Mouse (Mus musculus) ES-Bruce4 (cell line): ENCODE results near the gene Ackr2. TPM values are rescaled to one million over a fixed set of nuclear protein-coding genes. Genes with fewer than 3 reads are reported as not detected.

Source experiments
- H3K27ac ChIP-seq: 2 replicates; pipeline ENCODE4 v1.5.1; 2012; ENCODE audit warnings: low read length, inconsistent platforms; ENCODE audit not compliant: insufficient read depth
- H3K27me3 ChIP-seq: 2 replicates; pipeline ENCODE4 v1.6.1; 2012; ENCODE audit warnings: mild to moderate bottlenecking, low read length, inconsistent platforms; ENCODE audit not compliant: control insufficient read depth, poor library complexity, insufficient read depth, severe bottlenecking
- H3K36me3 ChIP-seq: 2 replicates; pipeline ENCODE4 v1.6.1; 2012; ENCODE audit warnings: inconsistent platforms, mild to moderate bottlenecking, low read length, moderate library complexity; ENCODE audit not compliant: control insufficient read depth, poor library complexity, insufficient read depth, severe bottlenecking
- H3K4me1 ChIP-seq: one replicate; pipeline ENCODE4 v1.8.1; 2011; ENCODE audit warnings: low read length; ENCODE audit not compliant: control insufficient read depth, insufficient read depth
- H3K4me3 ChIP-seq: 2 replicates; pipeline ENCODE4 v1.5.1; 2011; ENCODE audit warnings: low read depth, mild to moderate bottlenecking, low read length
- H3K9ac ChIP-seq: 2 replicates; pipeline ENCODE4 v1.6.1; 2012; ENCODE audit warnings: low read depth, mild to moderate bottlenecking, inconsistent platforms; ENCODE audit not compliant: poor library complexity, severe bottlenecking
- H3K9me3 ChIP-seq: replicated peaks from 2 replicates; pipeline ENCODE4 v1.6.1; 2012; ENCODE audit warnings: mild to moderate bottlenecking, low read length, inconsistent platforms; ENCODE audit not compliant: control insufficient read depth, poor library complexity, insufficient read depth, severe bottlenecking
- CTCF ChIP-seq: IDR thresholded peaks from one replicate; pipeline ENCODE4 v1.8.1; 2011; ENCODE audit warnings: low read depth, low read length
- EP300 ChIP-seq: IDR thresholded peaks from 2 replicates; pipeline ENCODE4 v1.6.1; 2011; ENCODE audit warnings: low read depth, low read length; ENCODE audit not compliant: insufficient read depth
- POLR2A ChIP-seq: IDR thresholded peaks from one replicate; pipeline ENCODE4 v1.8.1; 2011; ENCODE audit warnings: low read length; ENCODE audit not compliant: insufficient read depth
- polyA plus RNA-seq: library from polyadenylated mRNA; stranded (reverse); fragments of >200 nt; gene quantifications from 2 replicates; pipeline ENCODE4 v1.2.4, GENCODE M21; 2011; ENCODE audit warnings: low read depth; ENCODE audit not compliant: missing spikeins, insufficient read depth, insufficient read length

The Ackr2 gene
- polyA plus RNA-seq, 1 experiment: not detected

DNA sequence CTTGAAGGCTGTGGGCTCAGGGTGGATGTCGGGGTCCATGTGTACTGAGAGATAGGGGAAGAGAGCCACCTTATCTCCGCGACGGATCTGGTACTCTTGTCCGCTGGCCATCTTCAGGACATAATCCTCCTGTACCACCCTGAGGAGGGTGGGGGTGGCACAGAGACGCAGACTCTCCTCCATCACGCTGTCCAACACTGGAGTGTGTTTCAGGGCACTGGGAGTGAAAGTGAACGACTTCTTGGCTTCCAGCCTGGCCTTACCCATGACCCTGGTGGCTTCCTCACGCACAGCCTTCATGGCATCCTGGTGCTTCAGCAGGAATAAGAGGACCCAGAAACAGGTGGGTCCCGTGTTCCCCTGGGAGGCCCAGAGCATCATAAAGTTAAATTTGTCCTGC, 16.9 kb downstream of the Ackr2 start:
- H3K9ac ChIP-seq: no peak overlapping the region
- no peak overlapping the region for H3K4me3 ChIP-seq
- no peak overlapping the region for H3K27ac ChIP-seq
- TF ChIP-seq CTCF (no peak), POLR2A (no peak), EP300 (no peak)
- H3K9me3 ChIP-seq: no peaks in the 10 kb centered on the region
- H3K36me3 ChIP-seq: no peaks in the 10 kb centered on the region
- no peaks in the 10 kb centered on the region for H3K27me3 ChIP-seq
- H3K4me1 ChIP-seq: peaks cover 2% of the 10 kb centered on the region

DNA sequence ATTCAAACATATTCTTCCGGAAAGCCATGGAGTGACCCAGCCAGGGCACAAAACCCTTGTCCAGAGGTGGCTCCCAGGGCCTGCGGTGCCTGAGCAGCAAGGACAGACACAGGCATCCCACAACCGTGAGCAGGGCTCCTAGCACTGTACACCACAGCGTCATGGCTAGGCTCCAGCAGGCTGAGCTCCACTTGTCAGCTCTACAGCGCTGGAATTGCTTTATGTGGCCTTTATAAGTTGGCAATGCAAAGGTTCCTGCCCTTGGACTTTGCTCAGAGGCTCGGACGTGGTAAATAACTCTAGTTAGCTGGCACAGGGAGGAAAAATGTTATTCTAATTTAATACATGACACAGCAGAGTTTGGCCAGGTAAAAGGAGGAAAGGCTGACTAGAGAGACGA, 17.9 kb downstream of the Ackr2 start, which contains the start of gene Cyp8b1:
Cyp8b1 (minus strand) TSS at position 204 of the 400 bp plus-strand sequence.
- Histone ChIP-seq H3K4me1 (peaks cover 2% of the 10 kb centered on the region), H3K9ac (no peak within 1 kb of the TSS), H3K36me3 (no peaks in the 10 kb centered on the region), H3K27me3 (no peaks in the 10 kb centered on the region), H3K4me3 (no peak within 1 kb of the TSS), H3K9me3 (no peaks in the 10 kb centered on the region), H3K27ac (no peak within 1 kb of the TSS)
- TF ChIP-seq EP300 (no peak), POLR2A (no peak), CTCF (no peak)

DNA sequence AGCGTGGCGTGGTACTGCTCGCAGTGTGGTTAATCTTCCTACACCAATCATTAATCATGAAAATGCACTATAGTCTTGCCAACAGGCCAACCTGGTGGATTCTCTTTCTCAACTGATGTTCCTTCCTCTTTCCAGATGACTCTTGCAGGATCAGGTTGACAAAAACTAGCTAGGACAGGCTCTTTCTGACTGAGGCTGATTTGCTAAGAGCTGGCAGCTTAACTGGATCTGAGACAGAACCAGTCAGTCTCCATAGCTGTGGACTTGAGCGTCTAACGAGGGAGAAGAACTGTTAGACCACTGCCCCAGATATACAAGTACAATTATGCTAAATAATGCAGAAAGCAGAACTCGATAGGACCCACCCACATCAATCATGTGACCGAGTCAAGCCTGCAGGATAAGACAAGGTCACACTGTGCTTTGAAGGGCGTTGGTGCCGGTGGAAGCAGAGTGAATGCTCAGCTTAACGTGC, 20.9 kb downstream of the Ackr2 start:
- H3K9me3 ChIP-seq: no peaks in the 10 kb centered on the region
- no peaks in the 10 kb centered on the region for H3K27me3 ChIP-seq
- H3K36me3 ChIP-seq: no peaks in the 10 kb centered on the region
- TF ChIP-seq EP300 (0 out of 2 replicates have a peak, but pooled peaks have one; percentile 41), POLR2A (no peak)
- H3K27ac ChIP-seq: no peak overlapping the region
- H3K4me3 ChIP-seq: no peak overlapping the region
- H3K4me1 ChIP-seq: peaks cover 2% of the 10 kb centered on the region
- H3K9ac ChIP-seq: no peak overlapping the region

DNA sequence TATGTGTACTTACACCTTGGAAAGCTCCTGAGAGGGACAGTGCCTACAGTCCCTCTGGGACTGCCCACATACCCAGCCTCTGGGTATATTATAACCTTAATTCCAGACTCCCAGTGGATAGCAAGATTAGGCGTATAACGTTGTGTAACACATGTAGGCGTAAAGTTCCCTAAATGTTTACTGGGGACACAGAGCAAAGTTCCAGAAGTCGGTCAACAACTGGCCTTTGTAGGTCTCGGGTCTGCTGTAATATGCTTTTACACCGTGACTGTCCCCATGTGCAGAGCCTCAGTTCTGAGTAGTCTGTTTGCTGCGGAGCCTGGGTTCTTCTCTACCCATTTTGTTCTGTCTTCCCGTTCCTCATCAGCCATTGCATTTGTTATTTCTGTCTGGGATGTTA, 25.3 kb downstream of the Ackr2 start:
- TF ChIP-seq EP300 (no peak), POLR2A (no peak), CTCF (no peak)
- no peaks in the 10 kb centered on the region for H3K27me3 ChIP-seq
- no peaks in the 10 kb centered on the region for H3K36me3 ChIP-seq
- H3K9me3 ChIP-seq: no peaks in the 10 kb centered on the region
- H3K4me3 ChIP-seq: no peak overlapping the region
- H3K9ac ChIP-seq: no peak overlapping the region
- no peak overlapping the region for H3K27ac ChIP-seq
- peaks cover 2% of the 10 kb centered on the region for H3K4me1 ChIP-seq

DNA sequence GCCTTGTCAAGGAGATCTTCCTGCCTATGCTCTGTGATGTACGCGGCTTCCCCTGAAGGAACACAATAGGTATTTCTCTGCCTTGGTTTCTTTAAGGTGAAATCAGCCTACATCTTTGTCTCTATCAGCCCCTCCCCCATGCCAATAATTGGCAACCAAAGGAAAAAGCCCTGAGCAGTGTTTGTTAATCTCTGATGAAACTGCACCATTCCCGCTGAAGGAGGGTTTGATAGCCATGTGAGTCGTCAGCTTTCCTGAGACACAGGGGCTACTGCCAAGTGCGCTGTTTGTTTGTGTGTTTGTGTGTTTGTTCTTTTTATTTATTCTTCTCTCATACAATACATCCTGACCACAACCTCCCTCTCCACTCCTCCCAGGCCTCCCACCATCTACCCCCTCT, 25.8 kb downstream of the Ackr2 start:
- Histone ChIP-seq H3K4me3 (no peak overlapping the region), H3K27me3 (no peaks in the 10 kb centered on the region), H3K9ac (no peak overlapping the region), H3K4me1 (no peaks in the 10 kb centered on the region), H3K27ac (no peak overlapping the region), H3K36me3 (no peaks in the 10 kb centered on the region), H3K9me3 (no peaks in the 10 kb centered on the region)
- TF ChIP-seq POLR2A (no peak), CTCF (no peak), EP300 (no peak)

DNA sequence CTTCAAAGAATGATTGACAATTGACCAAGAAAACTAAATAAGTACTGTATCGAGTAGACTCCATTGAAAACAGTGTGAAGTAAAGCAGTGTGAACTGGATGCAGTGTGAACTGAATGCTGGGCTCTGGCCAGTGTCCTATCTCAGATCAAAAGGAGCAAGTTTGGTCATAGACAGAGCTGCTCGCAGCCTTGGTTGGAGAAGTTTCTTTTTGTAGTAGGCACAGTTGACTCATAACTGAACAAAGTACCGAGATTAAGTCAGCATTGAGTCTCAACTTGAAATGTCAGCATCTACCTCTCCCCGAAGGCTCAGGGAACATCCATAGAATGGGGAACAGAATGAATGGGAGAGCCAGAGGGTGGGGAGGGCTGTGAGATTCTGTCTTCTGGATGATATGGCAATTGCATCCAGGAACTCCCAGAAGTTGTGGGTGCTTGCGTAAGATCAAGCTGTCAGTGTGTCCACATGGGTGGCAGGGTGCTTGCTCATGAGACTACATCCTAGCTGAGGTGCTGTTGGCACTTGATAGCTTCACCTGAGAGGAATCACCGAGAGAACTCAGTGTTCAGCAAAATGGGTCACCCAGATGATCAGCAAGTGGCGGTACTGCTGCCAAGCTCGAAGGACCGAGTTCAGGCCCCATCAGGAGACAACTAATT, 26.9 kb downstream of the Ackr2 start:
- Histone ChIP-seq H3K36me3 (no peaks in the 10 kb centered on the region), H3K4me3 (no peak overlapping the region), H3K9ac (no peak overlapping the region), H3K27me3 (no peaks in the 10 kb centered on the region), H3K27ac (no peak overlapping the region), H3K4me1 (no peaks in the 10 kb centered on the region), H3K9me3 (no peaks in the 10 kb centered on the region)
- TF ChIP-seq EP300 (no peak), CTCF (no peak), POLR2A (no peak)
